Mouse (Mus musculus) skeletal muscle tissue, postnatal 0 days (tissue): Measurements from ENCODE around the gene Birc3. TPM values are rescaled to one million over a fixed set of nuclear protein-coding genes. Genes with fewer than 3 reads are reported as not detected.

Source experiments
- polyA plus RNA-seq: library from polyadenylated mRNA; unstranded; fragments of >200 nt; fragmentation: Nextera tagmentation; extraction: Ambion mirVana; gene quantifications from 2 replicates; pipeline ENCODE4 v1.2.1, GENCODE M21; 2015

The Birc3 gene
- polyA plus RNA-seq: 6.9 and 7.8 TPM in 2 replicates

DNA sequence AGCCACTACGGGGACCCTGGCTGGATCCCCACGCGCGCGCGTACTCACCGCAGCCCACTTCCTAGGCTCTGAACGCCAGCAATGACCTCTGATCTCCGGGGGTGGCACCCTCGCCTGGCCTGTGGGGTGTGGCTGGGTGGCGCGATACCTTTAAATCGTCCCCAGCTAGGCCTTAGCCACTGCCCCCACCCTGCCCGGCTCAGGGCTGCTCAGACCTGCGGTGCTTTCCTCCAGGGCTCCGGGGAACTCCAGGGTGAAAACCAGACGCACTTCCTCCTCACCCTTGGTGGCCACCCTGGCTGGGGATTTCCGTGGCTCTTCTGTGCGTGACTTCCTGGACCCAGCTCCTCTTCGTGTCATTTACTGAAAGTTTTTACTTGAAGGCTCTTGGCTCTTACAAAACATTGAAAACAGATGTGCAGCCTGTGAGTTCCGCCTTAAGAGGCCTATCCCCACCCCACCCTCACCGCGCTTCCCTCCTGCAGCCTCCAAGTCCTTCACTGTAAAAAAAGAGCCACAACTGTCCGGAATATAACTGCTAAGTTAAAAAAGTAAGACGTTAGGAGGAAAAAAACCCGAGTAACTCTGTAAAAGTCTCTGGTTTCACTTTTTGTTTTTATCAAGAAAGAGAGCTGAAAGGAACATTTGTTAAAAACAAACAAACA is at the start of gene Birc3:
Birc3 (minus strand) TSS at position 412 of the 665 bp plus-strand sequence.

DNA sequence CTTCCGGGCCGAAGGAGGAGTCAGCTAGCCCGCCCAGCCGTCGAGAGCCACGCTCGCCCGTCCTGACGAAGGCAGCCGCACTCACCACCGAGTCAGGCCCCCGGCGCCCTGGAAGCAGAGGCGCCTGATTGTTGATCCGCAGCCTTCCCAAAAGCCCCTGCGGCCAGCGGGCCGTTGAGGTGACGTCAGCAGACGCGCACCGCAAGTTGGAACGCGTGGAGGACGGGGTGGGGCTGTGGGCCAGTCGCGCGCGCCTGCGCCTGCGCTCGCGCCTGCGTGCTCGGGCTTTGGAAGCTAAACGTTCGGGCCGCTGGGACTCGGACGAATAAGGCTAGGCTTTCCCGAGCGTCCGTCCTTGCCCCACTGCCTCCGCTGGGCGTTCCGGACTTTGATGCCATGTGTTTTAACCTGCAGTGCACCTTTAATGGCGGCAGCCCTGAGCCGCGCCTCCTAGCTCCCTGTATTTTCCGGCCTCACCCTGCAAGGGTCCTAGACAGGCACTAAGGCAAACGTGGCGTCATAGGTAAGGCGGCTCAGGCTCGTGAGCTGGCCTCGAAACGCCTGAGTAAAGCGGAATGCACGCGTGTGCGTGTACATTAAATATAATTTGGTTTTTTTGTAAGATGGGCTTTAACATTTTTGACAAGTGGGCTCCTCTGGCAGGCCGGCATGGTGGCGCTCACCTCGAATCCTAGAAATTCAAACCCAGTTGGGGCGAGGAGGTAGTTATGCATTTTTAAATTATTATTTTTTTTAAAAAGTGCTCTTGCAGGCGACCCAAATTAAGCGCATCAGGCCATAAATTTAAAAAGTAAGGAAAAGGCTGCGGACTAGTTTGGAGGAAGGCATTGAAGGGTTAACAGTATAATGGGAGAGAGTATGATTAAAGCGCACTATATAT is 35.8 kb downstream of the Birc3 start, which contains the start of gene Birc2:
Birc2 (minus strand) TSS at position 160 of the 901 bp plus-strand sequence.

Other genes starting within 250 kb of the Birc3 start
- not detected in 2 replicates for gene Mmp20, start 245.0 kb downstream of the Birc3 start, polyA plus RNA-seq
- gene Mmp7, start 181.1 kb downstream of the Birc3 start, polyA plus RNA-seq: not detected in 2 replicates
- gene Tmem123, start 109.1 kb downstream of the Birc3 start, polyA plus RNA-seq: 57.7 and 62.2 TPM in 2 replicates
- gene Birc2, start 36.1 kb downstream of the Birc3 start, polyA plus RNA-seq: 19.5 and 22.7 TPM in 2 replicates
- gene Yap1, start 131.4 kb upstream of the Birc3 start, polyA plus RNA-seq: 21.4 and 22.3 TPM in 2 replicates
- gene Cfap300, start 169.6 kb upstream of the Birc3 start, polyA plus RNA-seq: 3.9 and 5.5 TPM in 2 replicates